Mouse (Mus musculus): ENCODE results near the gene Tmem35b.

The Tmem35b gene

DNA sequence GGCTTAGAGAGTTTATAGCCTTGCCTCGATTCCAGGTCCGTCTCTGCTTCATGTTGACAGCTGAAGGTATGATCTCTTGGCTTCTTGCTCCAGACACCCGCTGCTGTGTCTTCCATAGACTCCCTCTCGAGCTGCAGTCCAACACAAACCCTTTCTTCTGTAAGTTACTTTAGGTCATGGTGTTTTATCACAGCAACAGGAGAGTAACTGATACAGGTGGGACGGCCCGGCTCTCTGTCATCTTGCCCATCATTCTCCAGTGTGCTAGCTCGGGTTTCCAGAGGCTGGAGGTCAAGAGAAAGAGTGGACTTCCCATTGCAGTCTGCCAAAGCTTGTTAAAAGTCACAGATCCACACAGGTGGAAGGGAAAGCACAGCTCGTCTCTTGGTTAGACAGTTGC, 40.4 kb downstream of the Tmem35b start:
- in situ Hi-C loops (cut with MboI; ENCODE audit: low pct_unique_long_range_greater_than_20kb in 1 of 2, low sequenced_read_pairs in 2 of 2, unreplicated experiment in 1 of 2): no loop called here

DNA sequence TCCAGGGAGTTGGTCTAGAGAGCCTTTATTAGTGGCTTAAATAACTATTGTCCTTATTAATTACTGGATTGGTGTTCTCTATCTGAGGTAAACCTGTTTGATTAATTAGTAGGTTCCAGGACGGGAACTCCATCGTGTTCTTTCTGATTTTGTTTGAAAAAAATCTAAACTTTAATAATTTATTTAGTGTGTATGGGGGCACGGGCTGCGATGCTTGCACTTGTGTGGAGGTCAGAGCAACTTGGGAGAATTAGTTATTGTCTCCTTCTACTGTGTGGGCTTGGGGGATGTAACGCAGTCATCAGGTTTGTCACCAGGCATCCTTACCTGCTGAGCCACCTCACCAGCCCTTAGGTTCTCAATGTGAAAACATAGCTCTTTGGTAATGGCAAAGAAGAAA, 43.6 kb downstream of the Tmem35b start:
- in situ Hi-C loops (cut with MboI; ENCODE audit: low pct_unique_long_range_greater_than_20kb in 1 of 2, low sequenced_read_pairs in 2 of 2, unreplicated experiment in 1 of 2): no loop called here

DNA sequence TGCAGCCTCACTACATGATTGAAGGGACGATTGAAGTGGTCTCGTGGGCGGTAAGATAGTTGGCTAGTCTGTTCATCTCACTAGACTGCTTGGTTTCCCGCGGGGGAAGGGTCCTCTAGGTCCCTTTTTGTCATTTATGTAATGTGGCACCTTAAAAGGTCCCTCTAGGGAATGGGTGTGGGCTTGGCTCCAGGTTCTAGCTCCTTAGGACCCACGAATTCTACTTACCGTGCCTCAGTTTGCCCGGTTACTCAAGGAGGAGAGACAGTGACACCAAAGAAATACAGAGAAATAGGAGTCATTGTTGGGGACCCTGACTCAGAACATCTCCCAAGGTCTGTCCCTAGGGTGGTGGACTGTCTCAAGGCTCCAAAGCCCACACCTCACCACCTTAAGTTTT, 44.2 kb downstream of the Tmem35b start:
- in situ Hi-C loops (cut with MboI; ENCODE audit: low pct_unique_long_range_greater_than_20kb in 1 of 2, low sequenced_read_pairs in 2 of 2, unreplicated experiment in 1 of 2): no loop called here

DNA sequence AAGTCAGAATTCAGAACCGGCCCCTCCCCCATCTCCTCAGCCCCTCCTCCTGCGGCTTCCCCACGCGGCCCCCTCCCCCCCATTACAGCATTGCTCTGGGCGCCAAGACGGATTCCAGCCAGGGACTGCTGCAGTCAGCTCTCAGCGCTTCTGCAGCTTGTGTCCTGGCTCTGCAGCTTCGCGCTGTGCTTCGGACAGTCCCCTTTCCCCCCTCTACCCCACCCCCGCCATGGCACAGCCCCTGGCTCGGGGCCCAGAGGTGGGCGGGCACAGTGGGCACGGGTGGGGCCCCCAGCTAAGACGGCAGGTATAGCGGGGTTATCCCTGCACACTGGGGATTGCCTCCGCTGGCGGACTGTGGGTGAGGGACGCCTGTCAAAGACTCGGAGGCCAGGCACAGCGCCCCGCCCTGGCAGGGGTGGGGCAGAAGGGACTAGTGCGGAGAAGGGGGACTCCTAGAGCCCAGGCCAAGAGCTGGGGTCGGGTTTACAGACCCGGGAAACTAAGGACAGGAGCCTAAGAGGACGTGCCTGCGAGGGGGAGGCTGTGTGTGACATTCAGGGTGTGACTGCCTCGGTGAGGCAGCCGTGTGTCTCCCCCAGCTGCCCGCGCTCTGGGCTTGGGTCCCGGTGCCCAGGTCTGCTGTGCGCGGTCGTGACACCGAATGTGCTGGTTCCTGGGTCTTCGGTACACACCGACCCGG, 44.9 kb downstream of the Tmem35b start:
- in situ Hi-C loops (cut with MboI; ENCODE audit: low pct_unique_long_range_greater_than_20kb in 1 of 2, low sequenced_read_pairs in 2 of 2, unreplicated experiment in 1 of 2): no loop called here

DNA sequence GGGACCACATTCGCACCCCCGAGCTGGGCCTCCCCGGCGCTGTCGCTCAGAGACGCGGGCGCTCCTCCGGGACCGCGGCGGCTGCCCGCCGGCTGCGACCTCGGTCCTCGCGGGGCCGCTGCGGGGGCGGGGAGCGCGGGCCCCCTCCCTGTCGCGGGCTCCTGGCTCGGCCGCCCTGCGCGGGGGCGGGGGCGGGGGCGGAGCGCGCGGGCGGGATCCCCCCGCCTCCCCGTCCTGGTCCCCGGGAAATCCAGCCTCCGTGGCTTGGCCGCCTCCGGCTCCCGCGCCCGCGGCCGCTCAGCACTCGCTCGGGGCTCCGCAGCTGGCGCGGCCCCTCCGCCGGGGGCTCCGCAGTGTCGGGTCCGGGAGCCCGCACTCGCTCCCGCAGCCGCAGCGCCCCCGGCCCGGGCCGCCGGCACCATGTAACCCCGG, 45.4 kb downstream of the Tmem35b start, which contains the start of gene Dlgap3:
Gene Dlgap3 (plus strand): TSS at position 291 of the 432 bp plus-strand sequence.
- in situ Hi-C loops (cut with MboI; ENCODE audit: low pct_unique_long_range_greater_than_20kb in 1 of 2, low sequenced_read_pairs in 2 of 2, unreplicated experiment in 1 of 2): no loop called here

DNA sequence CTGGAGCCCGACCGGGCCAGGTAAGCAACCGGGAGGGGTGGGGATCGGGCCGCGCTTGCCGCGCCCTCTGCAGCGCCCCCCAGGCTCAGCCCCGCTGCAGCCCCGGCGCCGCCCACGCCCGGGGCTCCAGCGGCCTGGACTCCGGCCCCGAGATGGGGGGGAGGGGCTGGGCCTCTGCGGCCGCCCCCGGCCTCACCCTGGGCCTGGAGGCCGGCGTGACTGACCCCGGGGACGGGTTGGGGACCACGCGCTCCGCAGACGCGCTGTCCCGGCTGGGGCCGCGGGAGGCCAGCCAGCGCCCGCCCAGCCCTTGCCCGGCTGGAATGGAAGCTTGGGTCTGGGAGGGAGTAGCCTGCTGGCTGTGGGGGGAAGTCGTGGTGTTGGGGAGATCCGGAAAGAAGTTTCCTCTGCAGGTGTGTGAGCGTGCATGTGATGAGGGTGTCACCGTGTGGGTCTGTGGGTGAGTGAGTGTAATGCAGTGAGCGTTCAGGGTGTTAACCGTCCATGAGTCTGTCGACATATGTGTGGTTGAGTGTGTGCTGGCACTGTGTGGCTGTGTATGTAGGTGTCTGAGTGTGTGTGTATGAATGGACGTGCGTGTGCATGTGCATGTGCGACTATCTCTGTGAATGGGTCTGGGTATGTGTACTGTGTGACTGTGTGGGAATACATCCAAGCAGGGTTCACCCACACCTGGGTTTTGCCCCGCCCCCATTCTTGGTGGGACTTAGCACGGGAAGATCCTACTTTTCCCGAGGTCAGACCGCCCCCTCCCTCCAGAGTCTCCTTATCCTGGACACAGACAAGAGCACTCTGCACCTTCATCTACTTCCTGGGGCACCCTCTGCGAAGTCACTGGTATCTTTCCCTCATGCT, 46.1 kb downstream of the Tmem35b start:
- in situ Hi-C loops (cut with MboI; ENCODE audit: low pct_unique_long_range_greater_than_20kb in 1 of 2, low sequenced_read_pairs in 2 of 2, unreplicated experiment in 1 of 2): no loop called here

DNA sequence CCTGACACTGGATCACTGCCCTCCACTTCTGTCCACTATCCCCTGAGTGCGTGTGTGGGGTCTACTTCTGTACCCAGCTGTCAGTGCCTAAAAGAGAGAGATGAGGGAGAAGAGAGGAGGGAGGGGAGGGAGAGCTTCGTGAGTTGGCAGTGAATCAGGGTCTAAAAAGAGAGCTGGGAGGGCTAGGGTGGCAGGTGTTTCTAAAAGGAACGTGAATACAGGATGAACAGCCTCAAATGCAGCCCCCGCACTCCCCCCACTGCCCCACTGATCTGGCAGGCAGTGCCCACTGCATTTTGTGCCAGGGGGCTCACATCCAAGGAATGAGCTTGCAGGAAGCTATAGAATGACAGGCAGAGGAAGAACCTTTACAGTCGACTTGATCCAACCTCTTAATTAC, 47.4 kb downstream of the Tmem35b start:
- in situ Hi-C loops (cut with MboI; ENCODE audit: low pct_unique_long_range_greater_than_20kb in 1 of 2, low sequenced_read_pairs in 2 of 2, unreplicated experiment in 1 of 2): no loop called here

DNA sequence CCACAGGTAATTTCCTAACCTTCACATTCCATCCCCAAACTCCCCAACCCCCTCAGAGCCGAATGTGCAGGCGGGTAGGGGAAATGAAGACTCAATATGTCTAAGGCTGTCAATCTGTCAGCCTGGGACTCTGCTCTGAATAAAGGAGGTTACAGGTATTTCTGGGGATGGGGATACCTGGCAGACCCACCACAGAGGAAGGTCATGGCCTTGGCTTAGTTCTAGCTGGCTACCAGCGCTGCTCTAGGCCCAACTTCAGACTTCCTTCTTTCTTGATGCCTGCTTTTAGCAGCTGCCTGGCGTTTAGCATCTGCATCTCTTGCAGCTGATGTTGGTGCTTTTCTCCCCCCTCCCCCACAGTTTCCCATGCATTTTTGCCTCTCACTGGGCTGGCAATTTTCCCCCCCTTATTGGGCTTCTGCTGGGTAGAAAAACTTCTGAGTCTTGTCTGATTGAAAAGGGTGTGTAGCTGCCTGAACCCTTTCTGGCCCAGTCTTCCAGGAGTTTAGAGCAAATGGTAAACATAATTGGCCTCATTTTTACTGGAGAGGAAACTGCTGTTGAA, 47.9 kb downstream of the Tmem35b start:
- in situ Hi-C loops (cut with MboI; ENCODE audit: low pct_unique_long_range_greater_than_20kb in 1 of 2, low sequenced_read_pairs in 2 of 2, unreplicated experiment in 1 of 2): no loop called here

DNA sequence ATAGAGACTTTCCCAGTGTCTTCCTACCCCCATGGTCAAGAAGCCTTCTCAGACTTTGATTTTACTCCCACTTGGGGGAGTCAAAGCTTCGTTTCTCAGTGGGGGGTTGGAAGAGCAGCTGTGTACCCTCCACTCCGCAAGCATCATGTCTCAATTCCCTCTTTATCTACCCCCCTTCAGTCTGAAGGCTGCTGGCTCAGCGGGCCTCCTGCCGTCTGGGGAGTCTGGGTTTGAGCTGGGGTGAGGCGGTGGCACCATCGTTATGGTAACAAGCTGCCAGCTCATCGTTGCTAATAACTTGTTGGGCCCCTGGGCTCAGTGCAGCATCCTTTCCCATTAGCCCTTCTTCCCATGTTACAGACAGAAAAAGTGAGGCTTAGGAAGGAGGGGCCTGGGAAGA, 48.6 kb downstream of the Tmem35b start:
- in situ Hi-C loops (cut with MboI; ENCODE audit: low pct_unique_long_range_greater_than_20kb in 1 of 2, low sequenced_read_pairs in 2 of 2, unreplicated experiment in 1 of 2): no loop called here

DNA sequence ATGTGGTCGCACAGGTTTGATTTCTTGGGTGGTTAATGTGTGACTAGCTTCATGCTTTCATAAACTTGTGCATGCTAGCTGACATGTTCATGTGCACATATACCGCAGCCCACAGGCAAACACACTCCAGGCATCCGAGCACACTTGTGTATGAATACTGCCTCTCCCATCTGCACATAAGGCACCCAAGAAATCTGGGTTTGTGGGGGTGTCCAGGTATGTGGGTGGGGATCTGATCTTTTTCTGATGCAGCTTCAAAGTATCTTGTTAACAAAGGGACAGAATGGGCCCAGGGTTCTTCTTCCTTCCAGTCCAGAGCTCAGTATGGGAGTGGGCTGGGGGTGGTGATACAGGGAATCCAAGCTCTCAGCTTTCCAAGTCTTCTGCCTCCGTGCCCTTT, 49.1 kb downstream of the Tmem35b start:
- in situ Hi-C loops (cut with MboI; ENCODE audit: low pct_unique_long_range_greater_than_20kb in 1 of 2, low sequenced_read_pairs in 2 of 2, unreplicated experiment in 1 of 2): no loop called here

DNA sequence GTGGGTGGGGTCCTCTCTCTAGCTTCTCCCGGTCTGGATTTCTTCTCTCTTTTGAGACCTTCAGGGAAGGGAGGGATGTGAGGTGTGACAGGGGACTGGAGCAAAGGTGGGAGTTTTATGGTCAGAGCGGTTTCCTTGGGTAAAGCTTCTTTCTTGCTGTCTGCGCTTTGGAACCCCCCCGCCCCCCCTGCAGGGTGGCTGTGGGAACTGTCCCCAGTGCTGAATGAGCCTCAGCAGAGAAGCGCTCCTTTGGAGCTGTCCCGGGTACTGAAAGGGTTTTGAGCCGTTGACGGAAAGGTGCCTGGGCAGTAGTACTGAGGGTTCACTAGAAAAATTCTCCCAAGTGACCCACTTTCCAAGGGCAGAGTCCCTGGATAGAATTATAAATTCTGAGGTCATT, 50.0 kb downstream of the Tmem35b start:
- in situ Hi-C loops (cut with MboI; ENCODE audit: low pct_unique_long_range_greater_than_20kb in 1 of 2, low sequenced_read_pairs in 2 of 2, unreplicated experiment in 1 of 2): no loop called here

DNA sequence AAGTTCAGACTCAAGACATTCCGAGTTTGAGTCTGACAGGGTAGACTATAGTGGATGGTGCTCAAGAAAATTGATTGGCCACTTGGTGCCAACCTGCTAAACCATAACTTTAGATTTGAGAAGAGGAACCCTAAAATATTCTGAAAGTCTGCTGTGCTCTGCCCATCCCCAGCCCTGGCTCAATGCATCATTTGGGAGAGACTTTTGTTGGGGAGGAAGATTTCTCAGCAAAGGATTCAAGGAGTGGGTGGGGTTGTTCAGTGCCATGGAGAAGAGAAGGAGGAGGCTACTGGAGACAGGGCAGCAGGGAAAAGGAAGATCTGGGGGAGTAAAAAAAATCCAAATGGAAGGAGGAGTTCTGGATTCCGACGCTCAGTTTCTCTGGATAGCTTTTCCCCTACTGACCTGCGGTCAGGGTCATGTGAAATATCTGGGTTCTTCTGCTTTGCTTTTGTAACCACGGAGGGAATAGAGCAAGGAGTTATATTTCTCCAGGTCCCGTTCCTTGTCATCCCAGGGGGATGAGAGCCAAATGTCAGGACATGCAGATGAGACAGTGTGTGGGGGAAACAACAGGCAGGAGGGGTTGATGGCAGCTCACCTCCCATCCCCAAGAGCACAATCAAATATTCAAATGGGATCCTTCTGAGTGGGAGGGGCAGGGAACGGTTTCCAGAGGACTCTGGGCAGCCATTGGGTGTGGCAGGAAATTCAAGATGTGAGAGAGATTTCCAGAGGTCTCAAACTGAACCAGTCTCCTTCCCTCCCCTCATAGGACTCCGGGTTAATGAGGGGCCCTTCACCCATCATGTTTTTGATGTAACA, 50.8 kb downstream of the Tmem35b start:
- in situ Hi-C loops (cut with MboI; ENCODE audit: low pct_unique_long_range_greater_than_20kb in 1 of 2, low sequenced_read_pairs in 2 of 2, unreplicated experiment in 1 of 2): no loop called here

DNA sequence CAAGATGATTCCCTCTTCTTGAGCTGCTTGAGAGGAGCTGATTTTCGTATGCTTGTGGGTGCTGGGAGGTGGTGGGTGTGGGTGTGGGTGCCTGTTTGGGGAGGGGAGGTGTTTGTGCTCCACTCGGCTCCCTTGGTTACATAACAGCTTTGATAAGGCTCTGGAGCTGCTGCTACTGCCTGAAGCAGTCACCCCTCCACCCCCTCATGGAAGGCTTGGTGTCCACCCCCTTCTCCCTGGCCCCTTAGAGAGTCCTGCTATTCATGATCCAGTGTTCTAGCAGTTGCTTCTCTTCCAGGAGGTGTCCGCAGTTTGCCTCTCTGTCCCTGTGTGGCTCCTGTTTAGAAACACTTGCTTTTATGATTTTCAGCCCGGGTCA, 51.4 kb downstream of the Tmem35b start:
- in situ Hi-C loops (cut with MboI; ENCODE audit: low pct_unique_long_range_greater_than_20kb in 1 of 2, low sequenced_read_pairs in 2 of 2, unreplicated experiment in 1 of 2): no loop called here

DNA sequence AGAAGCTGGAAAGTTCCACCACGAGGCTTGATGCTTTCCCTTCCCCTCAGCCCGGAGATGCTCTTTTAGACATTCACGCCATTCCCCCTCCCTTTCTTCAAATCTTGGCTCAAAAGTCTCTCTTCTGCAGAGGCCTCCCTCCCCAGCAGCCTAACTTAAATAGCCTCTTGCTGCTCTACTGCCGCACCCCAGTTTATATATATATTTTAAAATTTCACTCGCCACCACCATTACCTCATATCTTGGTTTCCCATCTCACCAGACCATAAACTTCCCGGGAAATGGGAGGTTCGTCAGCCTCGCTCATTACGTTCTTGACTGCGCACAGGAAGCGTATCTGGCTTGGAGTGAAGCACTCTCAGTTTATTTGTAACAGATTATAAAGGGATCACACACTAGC, 54.5 kb downstream of the Tmem35b start:
- in situ Hi-C loops (cut with MboI; ENCODE audit: low pct_unique_long_range_greater_than_20kb in 1 of 2, low sequenced_read_pairs in 2 of 2, unreplicated experiment in 1 of 2): no loop called here

DNA sequence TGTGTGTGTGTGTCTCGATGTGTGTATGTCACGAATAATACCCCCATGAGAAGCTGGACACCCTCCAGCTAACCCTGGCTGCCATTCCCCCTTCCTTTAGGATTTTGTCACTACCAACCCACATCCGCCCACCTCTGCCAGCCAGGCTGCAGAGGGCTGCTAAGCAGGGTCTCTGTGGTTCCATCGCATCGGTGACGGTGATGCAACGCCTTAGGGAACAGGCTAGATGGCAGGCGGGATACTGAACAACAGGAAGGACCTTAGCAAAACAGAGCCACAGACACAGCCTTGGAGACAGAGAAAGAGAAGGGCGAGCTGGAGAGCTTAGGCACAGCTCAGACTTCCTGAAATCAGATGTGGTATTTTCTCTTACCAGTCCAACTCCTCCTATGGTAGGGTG, 55.2 kb downstream of the Tmem35b start:
- in situ Hi-C loops (cut with MboI; ENCODE audit: low pct_unique_long_range_greater_than_20kb in 1 of 2, low sequenced_read_pairs in 2 of 2, unreplicated experiment in 1 of 2): no loop called here

All from mouse embryonic stem cell (cell line).